Mouse (Mus musculus): Measurements from ENCODE around the gene Aoc3. TPM values are rescaled to one million over a fixed set of nuclear protein-coding genes. Genes with fewer than 3 reads are reported as not detected.

The Aoc3 gene
- polyA plus RNA-seq, 1 experiment: 6.6 TPM

- TF ChIP-seq POLR2A (IDR thresholded peaks at IDR 0.05; ENCODE audit: low read depth, low read length) (no peak), CTCF (IDR thresholded peaks at IDR 0.05; ENCODE audit: extremely low read depth, insufficient read length, insufficient replicate concordance, low read depth, low read length) (no peak)
- 78% methylated on average over 5 of the region's 5 CpGs for WGBS
- no peak overlapping the region for H3K4me3 ChIP-seq (ENCODE audit: low read depth, low read length)
- no peaks in the 10 kb centered on the region for H3K36me3 ChIP-seq (ENCODE audit: control insufficient read depth, insufficient read depth, low read length)
- H3K27me3 ChIP-seq (ENCODE audit: control insufficient read depth, insufficient read depth, low read length): no peaks in the 10 kb centered on the region
- H3K27ac ChIP-seq (ENCODE audit: insufficient read depth, low read depth, low read length): no peak overlapping the region
- H3K4me1 ChIP-seq (ENCODE audit: control insufficient read depth, insufficient read depth, insufficient read length, low read length): peaks cover 16% of the 10 kb centered on the region
Measured at GRCm38 (mm10) chr11:101354438-101355010, 24.1 kb downstream of the Aoc3 start.

- 46% methylated on average over 2 of the region's 2 CpGs for WGBS
- Histone ChIP-seq H3K36me3 (ENCODE audit: control insufficient read depth, insufficient read depth, low read length) (no peaks in the 10 kb centered on the region), H3K27ac (ENCODE audit: insufficient read depth, low read depth, low read length) (peak overlapping the region; percentile 70), H3K4me1 (ENCODE audit: control insufficient read depth, insufficient read depth, insufficient read length, low read length) (peaks cover 19% of the 10 kb centered on the region), H3K27me3 (ENCODE audit: control insufficient read depth, insufficient read depth, low read length) (no peaks in the 10 kb centered on the region), H3K4me3 (ENCODE audit: low read depth, low read length) (no peak overlapping the region)
- no peak for TF ChIP-seq POLR2A (IDR thresholded peaks at IDR 0.05; ENCODE audit: low read depth, low read length)
Measured at GRCm38 (mm10) chr11:101355916-101356315, 25.5 kb downstream of the Aoc3 start.

DNA sequence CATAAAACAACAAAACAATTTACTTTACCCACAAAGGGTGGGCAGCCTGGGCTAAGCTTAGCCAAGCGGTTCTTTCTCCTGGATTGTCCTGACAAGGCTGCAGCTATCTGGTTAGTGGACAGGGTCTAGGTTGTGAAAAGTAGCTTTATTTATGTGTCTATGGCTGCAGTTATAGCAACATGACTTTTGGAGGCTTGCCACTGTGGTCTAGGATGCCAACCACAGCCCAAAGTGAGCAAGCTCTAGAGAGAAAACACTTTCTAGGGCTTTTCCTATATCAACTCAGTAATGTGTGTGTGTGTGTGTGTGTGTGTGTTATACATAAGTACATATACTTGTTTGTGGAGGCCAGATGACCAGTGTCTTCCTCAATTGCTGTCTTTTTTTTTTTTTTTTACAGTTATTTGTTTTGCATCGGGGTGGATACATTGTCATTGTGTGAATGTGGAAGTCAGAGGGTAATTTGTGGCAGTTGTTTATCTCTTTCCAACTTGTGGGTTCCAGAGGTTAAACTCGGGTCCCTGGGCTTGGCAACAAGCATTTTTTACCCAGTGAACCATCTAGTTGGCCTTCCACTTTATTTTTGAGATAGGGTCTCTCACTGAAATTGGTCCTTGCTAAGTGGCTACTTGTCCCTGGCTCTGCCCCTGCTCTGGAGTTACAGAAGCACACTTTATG lies 27.2 kb downstream of the Aoc3 start:
- H3K4me3 ChIP-seq (ENCODE audit: low read depth, low read length): no peak overlapping the region
- H3K27me3 ChIP-seq (ENCODE audit: control insufficient read depth, insufficient read depth, low read length): no peaks in the 10 kb centered on the region
- peaks cover 19% of the 10 kb centered on the region; the same call in 1 of the 2 replicates for H3K4me1 ChIP-seq (ENCODE audit: control insufficient read depth, insufficient read depth, insufficient read length, low read length)
- WGBS: 43% methylated on average over 3 of the region's 3 CpGs
- no peak overlapping the region for H3K27ac ChIP-seq (ENCODE audit: insufficient read depth, low read depth, low read length)
- H3K36me3 ChIP-seq (ENCODE audit: control insufficient read depth, insufficient read depth, low read length): no peaks in the 10 kb centered on the region
- TF ChIP-seq POLR2A (IDR thresholded peaks at IDR 0.05; ENCODE audit: low read depth, low read length): no peak
- no peak for TF ChIP-seq CTCF (IDR thresholded peaks at IDR 0.05; ENCODE audit: extremely low read depth, insufficient read length, insufficient replicate concordance, low read depth, low read length)

DNA sequence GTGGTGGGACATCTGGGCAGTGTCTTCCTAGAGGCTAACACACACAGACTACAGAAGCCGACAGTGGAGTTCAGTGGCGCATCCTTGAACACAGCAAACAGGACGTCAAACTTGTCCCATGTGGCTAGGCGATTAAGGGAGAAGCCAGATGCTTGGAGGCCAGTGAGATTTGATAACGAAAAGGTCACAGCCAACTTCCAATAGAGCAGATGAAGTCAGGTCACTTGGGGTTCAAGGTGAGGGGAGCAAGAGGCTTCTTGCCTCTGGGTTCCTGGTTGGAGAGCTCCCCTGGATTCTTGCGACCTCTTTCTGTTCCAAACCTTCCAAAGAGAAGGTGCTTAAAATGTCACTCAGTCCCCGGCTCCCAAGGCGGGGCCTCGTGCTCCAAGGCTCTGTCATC lies 29.4 kb downstream of the Aoc3 start:
- no peak overlapping the region for H3K4me3 ChIP-seq (ENCODE audit: low read depth, low read length)
- 82% methylated on average over 9 of the region's 9 CpGs for WGBS
- no peaks in the 10 kb centered on the region for H3K36me3 ChIP-seq (ENCODE audit: control insufficient read depth, insufficient read depth, low read length)
- no peak overlapping the region for H3K27ac ChIP-seq (ENCODE audit: insufficient read depth, low read depth, low read length)
- H3K27me3 ChIP-seq (ENCODE audit: control insufficient read depth, insufficient read depth, low read length): no peaks in the 10 kb centered on the region
- TF ChIP-seq POLR2A (IDR thresholded peaks at IDR 0.05; ENCODE audit: low read depth, low read length): no peak
- no peak for TF ChIP-seq CTCF (IDR thresholded peaks at IDR 0.05; ENCODE audit: extremely low read depth, insufficient read length, insufficient replicate concordance, low read depth, low read length)
- peaks cover 32% of the 10 kb centered on the region; the same call in 1 of the 2 replicates for H3K4me1 ChIP-seq (ENCODE audit: control insufficient read depth, insufficient read depth, insufficient read length, low read length)

GRCm38 (mm10) chr11:101360651-101361113 lies 30.3 kb downstream of the Aoc3 start:
- TF ChIP-seq CTCF (IDR thresholded peaks at IDR 0.05; ENCODE audit: extremely low read depth, insufficient read length, insufficient replicate concordance, low read depth, low read length) (no peak), POLR2A (IDR thresholded peaks at IDR 0.05; ENCODE audit: low read depth, low read length) (no peak)
- Histone ChIP-seq H3K4me1 (ENCODE audit: control insufficient read depth, insufficient read depth, insufficient read length, low read length) (peaks cover 30% of the 10 kb centered on the region), H3K27ac (ENCODE audit: insufficient read depth, low read depth, low read length) (peak overlapping the region; percentile 60; the same call in 1 of the 2 replicates), H3K36me3 (ENCODE audit: control insufficient read depth, insufficient read depth, low read length) (no peaks in the 10 kb centered on the region), H3K27me3 (ENCODE audit: control insufficient read depth, insufficient read depth, low read length) (no peaks in the 10 kb centered on the region), H3K4me3 (ENCODE audit: low read depth, low read length) (no peak overlapping the region)
- 28% methylated on average over 3 of the region's 3 CpGs for WGBS

- peak overlapping the region; percentile 96 for H3K27ac ChIP-seq (ENCODE audit: insufficient read depth, low read depth, low read length)
- peaks cover 33% of the 10 kb centered on the region for H3K4me1 ChIP-seq (ENCODE audit: control insufficient read depth, insufficient read depth, insufficient read length, low read length)
- 34% methylated on average over 5 of the region's 5 CpGs for WGBS
- TF ChIP-seq POLR2A (IDR thresholded peaks at IDR 0.05; ENCODE audit: low read depth, low read length): no peak
- no peak for TF ChIP-seq CTCF (IDR thresholded peaks at IDR 0.05; ENCODE audit: extremely low read depth, insufficient read length, insufficient replicate concordance, low read depth, low read length)
- no peaks in the 10 kb centered on the region for H3K36me3 ChIP-seq (ENCODE audit: control insufficient read depth, insufficient read depth, low read length)
- H3K4me3 ChIP-seq (ENCODE audit: low read depth, low read length): no peak overlapping the region
- H3K27me3 ChIP-seq (ENCODE audit: control insufficient read depth, insufficient read depth, low read length): no peaks in the 10 kb centered on the region
Measured at GRCm38 (mm10) chr11:101364531-101364931, 34.1 kb downstream of the Aoc3 start.

DNA sequence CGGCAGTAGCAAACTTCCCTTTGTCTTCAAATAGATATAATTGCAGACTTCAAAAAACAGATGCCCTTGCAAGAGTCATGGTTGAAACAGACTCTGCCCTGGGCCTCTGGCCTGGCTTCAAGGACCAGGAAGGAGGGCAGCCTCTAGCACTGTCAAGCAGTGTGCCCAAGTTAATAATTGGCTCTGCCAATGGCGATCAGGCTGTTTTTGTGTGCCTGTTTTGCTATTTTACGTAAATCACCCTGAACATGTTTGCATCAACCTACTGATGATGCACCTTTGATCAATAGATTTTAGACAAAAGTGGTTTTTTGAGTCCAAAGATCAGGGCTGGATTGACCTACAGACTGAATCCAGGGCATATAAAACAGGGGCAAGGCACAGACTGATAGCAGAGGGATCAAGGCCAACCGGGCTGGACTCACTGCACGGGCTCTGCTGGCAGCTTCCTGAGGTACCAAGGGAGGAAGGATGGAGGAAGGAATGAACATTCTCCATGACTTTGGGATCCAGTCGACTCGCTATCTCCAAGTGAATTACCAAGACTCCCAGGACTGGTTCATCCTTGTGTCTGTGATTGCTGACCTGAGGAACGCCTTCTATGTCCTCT lies 37.0 kb downstream of the Aoc3 start, which contains the start of gene G6pc:
TSS of gene G6pc (plus strand) at position 236 of the 610 bp plus-strand sequence.
- Histone ChIP-seq H3K27ac (ENCODE audit: insufficient read depth, low read depth, low read length) (peak within 1 kb of the TSS; percentile 59; the same call in 1 of the 2 replicates), H3K27me3 (ENCODE audit: control insufficient read depth, insufficient read depth, low read length) (no peaks in the 10 kb centered on the region), H3K4me1 (ENCODE audit: control insufficient read depth, insufficient read depth, insufficient read length, low read length) (peaks cover 25% of the 10 kb centered on the region), H3K4me3 (ENCODE audit: low read depth, low read length) (peak within 1 kb of the TSS; percentile 42), H3K36me3 (ENCODE audit: control insufficient read depth, insufficient read depth, low read length) (peaks cover 3% of the 10 kb centered on the region; the same call in 1 of the 2 replicates)
- no peak for TF ChIP-seq POLR2A (IDR thresholded peaks at IDR 0.05; ENCODE audit: low read depth, low read length)
- TF ChIP-seq CTCF (IDR thresholded peaks at IDR 0.05; ENCODE audit: extremely low read depth, insufficient read length, insufficient replicate concordance, low read depth, low read length): no peak
- 37% methylated on average over 8 of the region's 8 CpGs for WGBS
